Mouse (Mus musculus) thymus, postnatal 4 days (tissue): ENCODE measurements around the gene Pigk.
A peak's percentile ranks its signal among the peaks of the same experiment; 100 is the strongest.
"Not testable (repeated sequence)": the region's sequence is repeated elsewhere in the genome, so short reads cannot be mapped to it uniquely, and the experiment has no call there.

ENCODE experiments used
- DNase-seq: peaks from one replicate; pipeline ENCODE4 v3.0.0; 2021

The Pigk gene

GRCm38 (mm10) chr3:152770056-152770455, 56.2 kb downstream of the Pigk start:
- DNase-seq, result no peak

GRCm38 (mm10) chr3:152776363-152776762, 62.5 kb downstream of the Pigk start:
- DNase-seq, result no peak

DNA sequence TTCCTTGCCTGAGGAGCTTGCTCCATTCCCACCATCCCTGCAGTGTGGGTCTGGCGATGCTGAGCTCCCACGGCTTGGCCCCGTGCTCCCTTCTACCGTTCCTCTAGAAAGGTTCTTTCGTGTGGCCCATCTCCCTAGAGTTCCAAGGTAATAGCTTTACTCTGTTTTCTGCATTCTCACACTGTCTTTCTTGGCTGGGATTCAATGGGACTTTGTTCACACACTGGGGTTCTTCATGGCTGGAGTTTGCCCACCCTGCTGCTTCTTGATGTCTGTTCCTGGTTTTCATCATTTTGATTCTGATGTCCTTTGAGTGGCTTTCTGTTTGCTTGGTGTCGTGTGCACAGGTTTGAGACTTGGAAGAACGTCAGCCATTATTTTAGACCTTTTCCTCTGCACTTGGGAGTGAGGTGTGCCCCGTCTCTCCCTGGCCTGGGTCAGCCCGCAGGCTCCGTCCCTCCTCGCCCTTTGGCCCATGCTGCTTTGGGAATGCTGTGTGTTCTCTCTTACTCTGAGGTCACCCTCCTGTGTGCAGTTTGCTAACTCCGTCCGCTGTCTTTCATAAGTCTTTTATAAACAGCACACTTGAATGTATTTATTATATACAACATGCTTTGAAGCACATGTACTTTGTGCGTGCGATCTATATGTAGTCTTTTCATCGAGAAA, 63.1 kb downstream of the Pigk start:
- no peak for DNase-seq

DNA sequence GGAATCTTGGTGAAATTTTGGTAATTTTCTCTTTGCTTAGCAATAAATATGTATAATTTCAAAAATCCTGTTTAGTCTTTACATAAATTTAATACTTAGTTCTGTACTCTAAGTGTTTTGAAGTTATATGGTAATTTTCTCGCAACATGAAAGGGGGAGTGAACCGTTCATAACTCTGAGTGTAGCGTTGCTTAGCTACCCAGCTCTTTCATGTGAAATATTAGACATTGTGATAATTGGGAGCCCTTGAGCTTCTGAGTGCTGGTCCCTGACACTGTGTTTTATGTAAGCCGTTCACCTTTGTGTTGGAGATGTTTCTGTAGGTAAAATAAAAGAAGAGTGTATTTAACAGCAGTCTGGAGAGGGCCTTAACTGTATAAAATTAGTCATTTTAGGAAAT, 65.9 kb downstream of the Pigk start:
- no peak for DNase-seq

GRCm38 (mm10) chr3:152783792-152784191, 69.9 kb downstream of the Pigk start:
- DNase-seq, result peak; percentile 90

DNA sequence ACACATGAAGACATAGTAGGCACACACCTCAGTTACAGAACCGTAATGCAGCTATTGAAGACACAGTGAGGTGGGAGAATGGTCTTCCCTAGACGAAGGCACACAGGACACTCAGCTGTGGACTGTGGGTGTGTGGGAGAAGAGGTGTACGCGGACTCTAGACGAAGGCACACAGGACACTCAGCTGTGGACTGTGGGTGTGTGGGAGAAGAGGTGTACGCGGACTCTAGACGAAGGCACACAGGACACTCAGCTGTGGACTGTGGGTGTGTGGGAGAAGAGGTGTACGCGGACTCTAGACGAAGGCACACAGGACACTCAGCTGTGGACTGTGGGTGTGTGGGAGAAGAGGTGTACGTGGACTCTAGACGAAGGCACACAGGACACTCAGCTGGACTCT, 70.5 kb downstream of the Pigk start:
- DNase-seq, result not testable (repeated sequence)

GRCm38 (mm10) chr3:152788301-152788953, 74.5 kb downstream of the Pigk start:
- not testable (repeated sequence) for DNase-seq

- DNase-seq, result no peak
Observed at GRCm38 (mm10) chr3:152792601-152793000, 78.7 kb downstream of the Pigk start.

- DNase-seq, result no peak
Observed at GRCm38 (mm10) chr3:152793006-152793405, 79.1 kb downstream of the Pigk start.

GRCm38 (mm10) chr3:152796216-152796615, 82.3 kb downstream of the Pigk start:
- DNase-seq, result no peak

DNA sequence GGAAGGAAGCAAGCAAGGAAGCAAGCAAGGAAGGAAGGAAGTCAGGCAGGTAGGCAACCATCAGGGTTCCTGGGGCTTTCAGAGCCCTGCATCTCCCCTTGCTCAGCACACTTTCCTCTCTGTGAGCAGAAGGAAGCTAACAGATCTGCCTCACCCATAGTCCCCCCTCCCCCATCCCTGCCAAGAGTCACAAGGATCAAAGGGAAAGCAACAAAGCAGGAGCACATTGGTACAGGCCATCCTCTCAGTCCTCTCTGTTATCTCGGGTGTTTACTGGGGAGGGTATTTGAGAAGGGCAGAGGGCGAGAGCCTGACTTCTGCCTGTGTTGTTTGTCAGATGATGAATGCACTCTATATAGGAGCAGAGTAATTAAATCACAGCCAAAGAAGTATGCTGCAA, 83.5 kb downstream of the Pigk start:
- DNase-seq, result no peak

- no peak for DNase-seq
Observed at GRCm38 (mm10) chr3:152799738-152800431, 86.0 kb downstream of the Pigk start.

DNA sequence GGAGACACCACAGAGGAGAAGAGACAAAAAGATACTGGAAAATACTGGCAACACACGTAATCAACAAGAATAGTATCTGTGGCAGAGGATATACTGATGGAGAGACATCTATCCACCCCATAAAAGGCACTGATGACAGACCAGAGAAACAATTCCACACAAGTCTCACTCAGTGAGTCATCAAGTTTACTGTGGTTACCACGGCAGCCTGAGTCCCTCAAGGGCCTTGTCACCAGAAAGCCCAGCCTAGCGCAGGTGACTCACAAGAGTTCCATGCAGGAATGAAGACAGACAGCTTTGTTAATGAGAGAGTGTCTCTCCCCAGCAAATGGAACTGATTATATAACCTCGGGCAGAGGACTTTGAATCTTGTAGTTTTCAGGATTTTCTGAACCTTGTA, 100.0 kb downstream of the Pigk start:
- no peak for DNase-seq

GRCm38 (mm10) chr3:152815110-152815509, 101.2 kb downstream of the Pigk start:
- DNase-seq, result no peak

- no peak for DNase-seq
Observed at GRCm38 (mm10) chr3:152820406-152820805, 106.5 kb downstream of the Pigk start.

GRCm38 (mm10) chr3:152821202-152821601, 107.3 kb downstream of the Pigk start:
- peak; percentile 73 for DNase-seq

GRCm38 (mm10) chr3:152831377-152831776, 117.5 kb downstream of the Pigk start:
- DNase-seq, result no peak

- DNase-seq, result no peak
Observed at GRCm38 (mm10) chr3:152831974-152832373, 118.1 kb downstream of the Pigk start.

DNA sequence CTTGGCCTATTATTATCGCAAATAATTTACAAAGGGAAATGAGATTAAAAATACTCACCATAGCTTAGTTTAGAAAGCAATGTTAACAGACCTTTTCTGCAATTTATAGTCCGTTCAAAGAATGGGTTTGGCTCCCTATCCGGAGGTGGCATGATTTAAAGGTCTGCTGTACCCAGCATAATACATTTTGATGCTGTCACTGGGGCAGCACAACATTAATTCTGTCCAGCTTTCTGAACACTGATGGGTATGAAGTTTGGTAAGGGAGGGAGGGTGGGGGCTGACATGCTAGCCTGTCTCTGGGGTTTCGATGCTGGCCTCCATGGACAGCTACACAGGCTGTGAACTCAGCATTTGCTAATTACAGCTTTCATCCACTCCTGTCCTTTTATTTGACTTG, 118.5 kb downstream of the Pigk start:
- no peak for DNase-seq

GRCm38 (mm10) chr3:152837407-152837806, 123.5 kb downstream of the Pigk start:
- no peak for DNase-seq

DNA sequence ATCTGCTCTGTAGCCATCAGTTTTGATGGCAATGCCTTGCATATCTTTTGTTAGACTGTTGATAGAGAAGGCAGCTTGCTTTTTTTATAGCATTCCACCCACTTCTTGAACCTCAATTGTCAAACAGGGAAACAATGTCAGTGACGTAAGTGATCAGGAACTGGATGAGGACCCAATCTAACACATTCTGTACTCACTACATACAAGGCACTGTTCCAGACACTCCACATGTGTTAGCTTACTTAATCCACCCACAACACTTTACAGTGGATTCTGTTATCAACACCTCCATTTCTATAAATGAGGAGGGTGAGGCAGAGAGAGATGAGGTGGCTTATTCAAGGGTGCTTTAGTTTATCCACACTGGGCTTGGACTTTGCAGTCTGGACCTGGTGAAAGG, 124.0 kb downstream of the Pigk start:
- no peak for DNase-seq

DNA sequence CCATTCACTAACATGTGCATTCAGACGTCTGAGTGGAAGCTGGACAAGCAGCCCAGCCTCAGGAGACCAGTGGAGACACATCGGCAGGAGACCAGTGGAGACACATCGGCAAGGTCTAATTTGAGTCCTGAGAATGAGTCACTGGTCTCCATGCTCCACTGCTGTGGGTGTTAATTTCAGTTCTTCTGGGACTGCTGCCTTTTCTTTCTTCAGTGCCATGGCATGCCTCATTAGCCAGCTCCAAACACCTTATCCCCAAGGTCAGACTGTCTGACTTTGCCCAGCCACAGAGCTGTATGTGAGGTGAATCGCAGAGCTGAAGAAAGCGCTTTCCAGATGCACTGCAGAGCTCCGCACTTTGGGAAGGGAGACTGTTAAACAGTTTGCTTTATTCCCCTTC, 127.4 kb downstream of the Pigk start:
- DNase-seq, result no peak

- no peak for DNase-seq
Observed at GRCm38 (mm10) chr3:152842648-152843047, 128.7 kb downstream of the Pigk start.

- no peak for DNase-seq
Observed at GRCm38 (mm10) chr3:152843925-152844324, 130.0 kb downstream of the Pigk start.
